Mouse (Mus musculus): Measurements from ENCODE around the gene Krtap3-1.

Gene Krtap3-1

DNA sequence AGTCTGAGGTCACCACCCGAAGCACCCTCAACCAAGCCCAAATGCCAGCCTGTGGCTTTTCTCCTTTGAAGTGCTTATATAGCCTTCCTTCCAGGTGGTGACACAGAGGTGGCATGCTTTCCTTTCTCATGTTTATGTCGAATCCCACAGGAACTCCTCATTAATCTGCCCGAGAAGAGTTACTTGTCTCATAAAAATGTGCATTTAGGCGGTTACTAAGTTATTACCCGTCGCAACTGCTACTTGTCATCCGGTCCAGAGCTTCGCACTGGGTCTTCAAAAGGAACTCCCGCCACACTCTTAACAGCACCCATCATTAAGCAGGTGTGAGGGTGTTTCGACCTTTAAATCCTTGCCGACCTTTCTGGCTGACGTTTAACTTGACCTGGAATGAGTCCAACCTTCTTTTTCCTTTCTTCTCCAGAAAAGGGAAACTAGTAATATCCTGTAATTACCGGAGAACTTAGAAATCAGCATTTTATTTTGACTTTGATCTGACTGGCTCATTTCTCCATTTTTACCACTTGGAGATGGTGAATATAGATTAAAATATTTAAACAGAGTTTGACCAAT, 45.1 kb downstream of the Krtap3-1 start, which contains the start of gene Krt39:
Gene Krt39 (minus strand): TSS at position 51 of the 573 bp plus-strand sequence.
- DNase-seq (ENCODE audit: low spot score): no peak

Data from spleen, adult 12 weeks (tissue).